Mouse (Mus musculus) ES-E14 (cell line): ENCODE data around the gene Gm525. TPM values are rescaled to one million over a fixed set of nuclear protein-coding genes. Genes with fewer than 3 reads are reported as not detected.

ENCODE experiments used
- DNase-seq: peaks from one replicate; pipeline ENCODE4 v3.0.0-alpha.2; 2013; ENCODE audit warnings: low read depth, low spot score
- H3K27ac ChIP-seq: 2 replicates; pipeline ENCODE4 v1.5.1; 2012; ENCODE audit warnings: low read depth, mild to moderate bottlenecking, low read length, moderate library complexity, mixed read lengths; ENCODE audit not compliant: poor library complexity, insufficient read depth, severe bottlenecking
- H3K36me3 ChIP-seq: 2 replicates; pipeline ENCODE4 v1.6.1; 2012; ENCODE audit warnings: mild to moderate bottlenecking, low read length, moderate library complexity, mixed read lengths; ENCODE audit not compliant: control insufficient read depth, poor library complexity, insufficient read depth, severe bottlenecking
- H3K4me1 ChIP-seq, 2 experiments: fragments of 150-350 bp in 1 of 2; sonication (generic) in 1 of 2; 2 replicates each; pipeline ENCODE4 v1.6.1; 2012; ENCODE audit warnings: low read length in 2 of 2, mild to moderate bottlenecking in 1 of 2, mixed read lengths in 1 of 2; ENCODE audit not compliant: control insufficient read depth in 2 of 2, insufficient read depth in 2 of 2, poor library complexity in 1 of 2
- H3K4me3 ChIP-seq, 2 experiments: fragments of 150-350 bp in 1 of 2; sonication (generic) in 1 of 2; 2 replicates each; pipeline ENCODE4 v1.5.1; 2012; ENCODE audit warnings: low read length in 2 of 2, low read depth in 1 of 2, mild to moderate bottlenecking in 1 of 2, mixed read lengths in 1 of 2; ENCODE audit not compliant: insufficient read depth in 1 of 2, poor library complexity in 1 of 2, severe bottlenecking in 1 of 2
- H3K9ac ChIP-seq: 2 replicates; pipeline ENCODE4 v1.6.1; 2012; ENCODE audit warnings: low read depth, mild to moderate bottlenecking, low read length, mixed read lengths; ENCODE audit not compliant: poor library complexity, insufficient read depth, severe bottlenecking
- H3K9me3 ChIP-seq: fragments of 150-350 bp; sonication (generic); 2 replicates; pipeline ENCODE4 v1.6.1; 2012; ENCODE audit warnings: low read depth, mild to moderate bottlenecking, low read length; ENCODE audit not compliant: control insufficient read depth, insufficient read depth
- CHD2 ChIP-seq: IDR thresholded peaks from 2 replicates; pipeline ENCODE4 v1.6.1; 2014; ENCODE audit warnings: mild to moderate bottlenecking, low read depth, low read length, inconsistent platforms
- HCFC1 ChIP-seq: IDR thresholded peaks from 2 replicates; pipeline ENCODE4 v1.6.1; 2012; ENCODE audit warnings: low read length, inconsistent platforms, borderline replicate concordance; ENCODE audit not compliant: insufficient read depth
- MAFK ChIP-seq: IDR thresholded peaks from 2 replicates; pipeline ENCODE4 v1.6.1; 2014; ENCODE audit warnings: mild to moderate bottlenecking, low read depth, low read length, inconsistent platforms; ENCODE audit not compliant: insufficient read depth
- ZC3H11A ChIP-seq: IDR thresholded peaks from 2 replicates; pipeline ENCODE4 v1.6.1; 2012; ENCODE audit warnings: low read depth, mild to moderate bottlenecking, inconsistent platforms, low read length, borderline replicate concordance
- ZNF384 ChIP-seq: IDR thresholded peaks from 2 replicates; pipeline ENCODE4 v1.6.1; 2012; ENCODE audit warnings: low read depth, low read length, inconsistent platforms
- in situ Hi-C, 2 experiments: fragments of 600-800 bp; cut with MboI; formaldehyde crosslinking; loops; one replicate each; pipeline ENCODE4 v1.15.1; 2025; ENCODE audit warnings: low sequenced_read_pairs in 2 of 2, inconsistent platforms in 1 of 2; ENCODE audit not compliant: unreplicated experiment in 2 of 2
- total RNA-seq: library from RNA; depleted of rRNA; stranded (reverse); fragments of 300-350 nt; gene quantifications from 2 replicates; pipeline ENCODE4 v1.2.3, GENCODE M21; 2012

Gm525 gene
- total RNA-seq, 1 experiment, result 5.9 TPM

DNA sequence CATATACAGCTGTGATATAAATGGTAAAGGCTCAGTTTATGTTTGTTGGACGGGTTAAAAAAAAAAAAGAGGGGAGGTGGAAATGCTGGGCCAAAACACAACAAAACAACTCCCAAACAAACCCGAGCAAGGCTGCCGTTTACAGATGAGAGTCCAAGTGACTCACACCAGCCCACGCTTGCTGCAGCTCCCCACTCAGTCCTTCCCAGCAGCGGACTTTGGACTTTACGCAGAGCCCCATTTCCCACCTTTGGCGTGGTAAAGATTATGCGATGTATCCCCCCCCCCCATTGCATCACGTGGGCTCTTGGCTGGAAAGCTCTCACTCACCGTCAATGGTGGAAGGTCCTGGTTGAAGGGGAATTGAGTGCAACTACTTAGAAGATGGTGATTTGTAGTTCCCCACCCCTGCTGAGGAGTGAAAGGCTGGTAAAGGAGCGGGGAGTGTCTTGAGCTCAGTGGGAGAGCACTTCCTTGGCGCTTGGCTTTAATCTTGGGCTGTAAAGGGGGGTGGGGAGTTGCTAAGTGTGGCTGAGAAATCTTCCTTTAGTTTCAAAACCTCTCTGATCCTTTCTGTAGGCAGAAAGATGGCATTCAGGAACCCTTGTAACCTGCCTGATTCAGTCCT lies 33.7 kb downstream of the Gm525 start:
- Histone ChIP-seq H3K9ac (no peak overlapping the region), H3K27ac (no peak overlapping the region), H3K4me3 (no peak overlapping the region; a peak in 1 of 4 replicates), H3K4me1 (peaks cover 2 to 9% of the 10 kb centered on the region in 2 experiments; a peak in 3 of 4 replicates), H3K9me3 (no peaks in the 10 kb centered on the region), H3K36me3 (no peaks in the 10 kb centered on the region)
- TF ChIP-seq ZNF384 (peak; percentile 53; the same call in 1 of the 2 replicates), CHD2 (no peak)
- in situ Hi-C loops, result no loop called here
- DNase-seq, result peak; percentile 36

DNA sequence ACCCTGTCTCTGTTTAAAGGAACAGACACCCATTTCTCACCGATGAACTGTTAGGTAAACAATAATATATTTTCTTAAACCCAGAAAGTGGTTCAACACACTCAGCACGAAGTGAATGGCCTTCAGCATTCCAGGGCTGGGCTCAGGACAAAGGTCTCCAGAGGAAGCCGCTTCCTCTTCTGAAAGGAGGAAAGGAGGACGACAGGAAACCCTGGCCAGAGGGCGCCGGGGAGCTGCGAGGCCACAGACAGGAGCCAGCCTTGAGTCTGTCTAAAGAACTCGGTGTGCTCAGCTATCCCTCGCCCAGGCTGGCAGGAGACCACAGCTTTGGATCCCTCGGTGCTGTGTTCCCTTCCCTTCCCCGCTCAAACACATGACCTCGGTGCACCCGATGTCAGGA lies 50.8 kb downstream of the Gm525 start:
- TF ChIP-seq ZC3H11A (no peak), CHD2 (no peak), ZNF384 (no peak), HCFC1 (no peak), MAFK (no peak)
- Histone ChIP-seq H3K4me3 (no peak overlapping the region), H3K9ac (no peak overlapping the region), H3K9me3 (no peaks in the 10 kb centered on the region), H3K4me1 (peaks cover 3 to 4% of the 10 kb centered on the region in 2 experiments; a peak in 1 of 4 replicates), H3K36me3 (no peaks in the 10 kb centered on the region), H3K27ac (no peak overlapping the region)
- DNase-seq, result no peak
- in situ Hi-C loops, result no loop called here

DNA sequence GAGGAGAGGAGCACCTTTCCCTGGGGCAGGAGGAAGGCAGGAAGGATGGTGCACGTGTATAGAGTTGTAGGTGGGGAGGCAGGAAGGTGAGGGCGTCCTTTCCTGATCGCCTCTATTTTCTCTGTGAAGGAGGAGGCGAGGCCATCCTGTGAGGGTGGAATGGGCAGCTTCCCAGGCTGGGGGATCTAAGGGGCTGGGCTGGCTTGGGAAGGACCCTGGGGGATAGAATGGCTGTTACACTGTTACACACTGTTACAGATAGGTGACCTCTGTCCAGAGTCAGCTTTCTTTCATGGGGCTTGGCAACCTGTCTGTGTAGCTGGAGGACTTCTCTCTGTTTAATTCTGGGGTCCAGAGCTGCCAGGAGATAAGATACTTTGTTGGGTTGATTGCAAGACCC lies 57.2 kb downstream of the Gm525 start:
- Histone ChIP-seq H3K4me3 (no peak overlapping the region), H3K4me1 (peaks cover 5 to 12% of the 10 kb centered on the region in 2 experiments; a peak in 1 of 4 replicates), H3K9me3 (no peaks in the 10 kb centered on the region), H3K36me3 (no peaks in the 10 kb centered on the region), H3K27ac (no peak overlapping the region), H3K9ac (no peak overlapping the region)
- no peak for DNase-seq
- TF ChIP-seq ZC3H11A (no peak), ZNF384 (no peak), MAFK (no peak), HCFC1 (no peak), CHD2 (no peak)
- in situ Hi-C loops, result no loop called here

DNA sequence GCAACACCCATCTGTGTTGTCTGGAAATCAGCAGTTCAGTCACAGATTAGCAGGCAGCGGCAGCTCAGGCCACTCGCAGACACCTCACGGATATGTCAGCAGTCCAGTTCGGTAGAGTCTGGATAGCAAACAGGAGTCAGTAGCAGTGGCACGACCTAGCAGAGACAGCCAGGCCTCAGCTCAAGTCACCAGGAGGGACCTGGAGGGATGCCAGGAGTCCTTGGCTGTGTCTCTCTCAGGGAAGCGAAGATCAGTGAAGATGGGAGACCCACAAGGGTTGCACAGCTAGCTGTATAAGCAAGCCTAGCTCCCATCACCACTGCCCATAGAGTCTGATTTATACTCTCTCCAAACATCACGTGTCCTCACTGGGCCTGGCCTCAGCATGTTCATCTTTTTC lies 58.8 kb downstream of the Gm525 start:
- in situ Hi-C loops, result no loop called here
- no peak overlapping the region for H3K4me3 ChIP-seq
- no peak for DNase-seq
- no peak overlapping the region for H3K27ac ChIP-seq
- H3K9me3 ChIP-seq, result no peaks in the 10 kb centered on the region
- no peaks in the 10 kb centered on the region for H3K36me3 ChIP-seq
- no peak overlapping the region for H3K9ac ChIP-seq
- TF ChIP-seq MAFK (no peak), ZNF384 (no peak), ZC3H11A (no peak), HCFC1 (no peak), CHD2 (no peak)
- peaks cover 5 to 12% of the 10 kb centered on the region in 2 experiments; a peak in 1 of 4 replicates for H3K4me1 ChIP-seq

DNA sequence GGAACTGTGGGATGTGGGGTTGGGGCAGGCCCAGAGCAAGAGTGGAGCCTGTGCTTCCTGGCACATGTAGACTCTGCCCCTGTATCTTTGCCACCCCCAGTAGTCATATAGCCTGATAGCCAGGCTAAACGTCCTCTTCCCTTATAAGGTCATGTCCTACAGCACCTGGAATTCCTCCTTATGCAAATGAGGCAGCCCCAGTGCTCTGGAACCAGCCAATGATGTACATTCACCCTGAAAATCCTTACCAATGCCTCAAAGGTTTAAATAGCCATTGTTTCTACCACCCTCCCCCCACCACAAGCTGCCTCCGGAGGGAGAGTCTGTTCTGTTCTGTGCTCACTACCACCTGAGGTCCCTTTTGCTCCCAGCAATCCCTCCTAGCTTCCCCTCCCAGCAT lies 60.6 kb downstream of the Gm525 start:
- DNase-seq, result no peak
- H3K9me3 ChIP-seq, result no peaks in the 10 kb centered on the region

More for the DNA sequence above, 60.6 kb downstream of the Gm525 start:
- H3K27ac ChIP-seq, result no peak overlapping the region
- no peak for TF ChIP-seq ZNF384
- no peak for TF ChIP-seq ZC3H11A
- no peak for TF ChIP-seq MAFK
- no peak for TF ChIP-seq HCFC1
- no peak for TF ChIP-seq CHD2
- peaks cover 5 to 12% of the 10 kb centered on the region in 2 experiments; a peak in 1 of 4 replicates for H3K4me1 ChIP-seq
- in situ Hi-C loops, result no loop called here
- no peak overlapping the region for H3K9ac ChIP-seq
- H3K36me3 ChIP-seq, result no peaks in the 10 kb centered on the region
- no peak overlapping the region for H3K4me3 ChIP-seq
